Mouse (Mus musculus) E14TG2a.4 (cell line): ENCODE measurements around the gene Gm2564.
"Not testable (repeated sequence)": the region's sequence is repeated elsewhere in the genome, so short reads cannot be mapped to it uniquely, and the experiment has no call there.

Experiments used
- CTCF ChIP-seq: conservative IDR thresholded peaks from 2 replicates; pipeline ENCODE4 v1.5.1; 2014; ENCODE audit warnings: low read length
- NANOG ChIP-seq: IDR thresholded peaks from 2 replicates; pipeline ENCODE4 v1.6.1; 2014; ENCODE audit warnings: borderline replicate concordance, low read length, mixed read lengths
- POU5F1 ChIP-seq: IDR thresholded peaks from 2 replicates; pipeline ENCODE4 v1.6.1; 2014; ENCODE audit warnings: low read length, borderline replicate concordance

- not testable (repeated sequence) for TF ChIP-seq CTCF, NANOG, POU5F1
These were observed 45.9 kb downstream of the Gm2564 start for GRCm38 (mm10) chr4:42675415-42675814.
